Mouse (Mus musculus) thymus, postnatal 0 days (tissue): ENCODE measurements around the gene Flii. TPM values are rescaled to one million over a fixed set of nuclear protein-coding genes. Genes with fewer than 3 reads are reported as not detected.

ENCODE experiments used
- microRNA-seq: library from miRNA; unstranded; fragments of <30 nt; microRNA quantifications from one replicate; pipeline ENCODE4, GENCODE M21; 2016; ENCODE audit warnings: borderline number of aligned reads
- polyA plus RNA-seq: library from polyadenylated mRNA; unstranded; fragments of >200 nt; fragmentation: Nextera tagmentation; extraction: Ambion mirVana; gene quantifications from 2 replicates; pipeline ENCODE4 v1.2.1, GENCODE M21; 2015

The Flii gene
- polyA plus RNA-seq, 1 experiment from 2014 or later, result 72.6 TPM

Small RNA genes within 50 kb of the gene (microRNA-seq; reads per million reads assigned to microRNA genes)
- 6.7 reads per million, percentile 11 among the genes with 10 or more reads in this experiment for gene Mir5100

Other genes with a start within 250 kb of the Flii start
- gene Alkbh5, start 190.9 kb downstream of the Flii start, polyA plus RNA-seq, result 31.8 and 41.4 TPM in 2 replicates
- gene Llgl1, start 27.5 kb downstream of the Flii start, polyA plus RNA-seq, result 27.0 and 29.0 TPM in 2 replicates
- gene Mief2, start 1.1 kb upstream of the Flii start, polyA plus RNA-seq, result 10.3 and 11.0 TPM in 2 replicates
- 13.5 and 14.5 TPM in 2 replicates for gene Top3a, start 50.1 kb upstream of the Flii start, polyA plus RNA-seq
- 4.7 TPM in 2 replicates for gene Smcr8, start 50.3 kb upstream of the Flii start, polyA plus RNA-seq
- gene Shmt1, start 84.5 kb upstream of the Flii start, polyA plus RNA-seq, result 63.4 and 67.0 TPM in 2 replicates
- gene Dhrs7b, start 103.4 kb upstream of the Flii start, polyA plus RNA-seq, result 32.2 and 33.2 TPM in 2 replicates
- 46.0 and 52.0 TPM in 2 replicates for gene Tmem11, start 152.0 kb upstream of the Flii start, polyA plus RNA-seq
- gene Natd1, start 187.5 kb upstream of the Flii start, polyA plus RNA-seq, result 11.9 and 15.0 TPM in 2 replicates
- 70.5 and 73.5 TPM in 2 replicates for gene Map2k3, start 204.8 kb upstream of the Flii start, polyA plus RNA-seq